Mouse (Mus musculus): ENCODE data around the gene Eaf2.

- TF ChIP-seq CTCF (IDR thresholded peaks at IDR 0.05; ENCODE audit: borderline replicate concordance, insufficient read depth, low read length) (no peak), POLR2A (IDR thresholded peaks at IDR 0.05; ENCODE audit: low read depth, low read length) (no peak)
These were observed 28.4 kb upstream of the Eaf2 start for GRCm38 (mm10) chr16:36903156-36903555.
